Mouse (Mus musculus) heart, embryonic 14.5 days (tissue): ENCODE results near the gene Atp8b4. TPM values are rescaled to one million over a fixed set of nuclear protein-coding genes. Genes with fewer than 3 reads are reported as not detected.

Experiments used
- ATAC-seq: fragments of 200-750 bp; cut with Nextera tagmentation; 2 replicates; pipeline ENCODE4 v1.8.0; 2017; ENCODE audit warnings: low read depth, moderate TSS enrichment; ENCODE audit not compliant: insufficient number of reproducible peaks, insufficient read depth, low FRiP score
- H3K27ac ChIP-seq, 2 experiments: fragments of 200-500 bp in 1 of 2; fragments of 300-500 bp in 1 of 2; sonication (generic) in 1 of 2; replicated peaks in 1 of 2; 2 replicates each; pipeline ENCODE4 v1.5.1; 2012 to 2014; ENCODE audit warnings: low read depth in 2 of 2, low read length in 2 of 2, control low read depth in 1 of 2, mild to moderate bottlenecking in 1 of 2, mixed read lengths in 1 of 2; ENCODE audit not compliant: control insufficient read depth in 1 of 2, insufficient read depth in 1 of 2
- H3K27me3 ChIP-seq: fragments of 300-500 bp; sonication (generic); 2 replicates; pipeline ENCODE4 v1.6.1; 2014; ENCODE audit warnings: mild to moderate bottlenecking, low read length, control low read depth; ENCODE audit not compliant: control insufficient read depth, insufficient read depth
- H3K36me3 ChIP-seq: fragments of 300-500 bp; sonication (generic); 2 replicates; pipeline ENCODE4 v1.6.1; 2014; ENCODE audit warnings: mild to moderate bottlenecking, control low read depth, low read length, mixed read lengths; ENCODE audit not compliant: control insufficient read depth, insufficient read depth
- H3K4me1 ChIP-seq, 2 experiments: fragments of 200-500 bp in 1 of 2; fragments of 300-500 bp in 1 of 2; sonication (generic) in 1 of 2; 2 replicates each; pipeline ENCODE4 v1.6.1; 2012 to 2014; ENCODE audit warnings: low read length in 2 of 2, control low read depth in 1 of 2, mixed read lengths in 1 of 2; ENCODE audit not compliant: control insufficient read depth in 2 of 2, insufficient read depth in 2 of 2
- H3K4me2 ChIP-seq: fragments of 300-500 bp; sonication (generic); 2 replicates; pipeline ENCODE4 v1.6.1; 2014; ENCODE audit warnings: mild to moderate bottlenecking, low read length
- H3K4me3 ChIP-seq, 2 experiments: fragments of 200-500 bp in 1 of 2; fragments of 300-500 bp in 1 of 2; sonication (generic) in 1 of 2; 2 replicates each; pipeline ENCODE4 v1.5.1; 2012 to 2014; ENCODE audit warnings: low read length in 2 of 2, mild to moderate bottlenecking in 2 of 2, control low read depth in 1 of 2, low read depth in 1 of 2, moderate library complexity in 1 of 2; ENCODE audit not compliant: control insufficient read depth in 1 of 2, insufficient read depth in 1 of 2
- H3K9ac ChIP-seq: fragments of 300-500 bp; sonication (generic); 2 replicates; pipeline ENCODE4 v1.6.1; 2014; ENCODE audit warnings: mild to moderate bottlenecking, low read length
- H3K9me3 ChIP-seq: fragments of 300-500 bp; sonication (generic); 2 replicates; pipeline ENCODE4 v1.6.1; 2016; ENCODE audit warnings: low read length, control low read depth; ENCODE audit not compliant: control insufficient read depth
- WGBS: fragments of 180-500 bp; shearing (Covaris S2); extraction: QIAGEN DNeasy Blood & Tissue Kit; methylation state at CpG from one replicate; pipeline ENCODE4 v1.1.7; 2014; 5-methylcytosine and 5-hydroxymethylcytosine counted together
- polyA plus RNA-seq: library from polyadenylated mRNA; unstranded; fragments of >200 nt; fragmentation: Nextera tagmentation; extraction: Ambion mirVana; gene quantifications from 2 replicates; pipeline ENCODE4 v1.2.1, GENCODE M21; 2014

Atp8b4 gene
- polyA plus RNA-seq, 1 experiment from 2014 or later: 0.16 TPM

GRCm38 (mm10) chr2:126495832-126496695 is 4.4 kb downstream of the Atp8b4 start:
- Histone ChIP-seq H3K27ac (no peak overlapping the region), H3K27me3 (no peaks in the 10 kb centered on the region), H3K9ac (no peak overlapping the region), H3K9me3 (no peaks in the 10 kb centered on the region), H3K4me2 (no peak overlapping the region), H3K4me1 (no peaks in the 10 kb centered on the region), H3K36me3 (no peaks in the 10 kb centered on the region), H3K4me3 (no peak overlapping the region)
- ATAC-seq: no peak
- 77% methylated on average over 14 of the region's 14 CpGs for WGBS

- Histone ChIP-seq H3K9ac (no peak overlapping the region), H3K4me2 (no peak overlapping the region), H3K36me3 (no peaks in the 10 kb centered on the region), H3K4me1 (no peaks in the 10 kb centered on the region), H3K9me3 (no peaks in the 10 kb centered on the region), H3K27me3 (no peaks in the 10 kb centered on the region), H3K4me3 (no peak overlapping the region), H3K27ac (no peak overlapping the region)
- ATAC-seq: no peak
- 87% methylated on average over 7 of the region's 7 CpGs for WGBS
These were observed 5.2 kb downstream of the Atp8b4 start for GRCm38 (mm10) chr2:126495230-126495629.

- Histone ChIP-seq H3K4me2 (no peak overlapping the region), H3K4me3 (no peak overlapping the region), H3K27ac (no peak overlapping the region), H3K36me3 (no peaks in the 10 kb centered on the region), H3K9me3 (no peaks in the 10 kb centered on the region), H3K4me1 (no peaks in the 10 kb centered on the region), H3K27me3 (no peaks in the 10 kb centered on the region), H3K9ac (no peak overlapping the region)
- no peak for ATAC-seq
- 71% methylated on average over 8 of the region's 8 CpGs for WGBS
These were observed 7.2 kb downstream of the Atp8b4 start for GRCm38 (mm10) chr2:126493306-126493705.

GRCm38 (mm10) chr2:126492713-126493112 is 7.8 kb downstream of the Atp8b4 start:
- no peak overlapping the region for H3K9ac ChIP-seq
- H3K9me3 ChIP-seq: no peaks in the 10 kb centered on the region
- H3K27ac ChIP-seq: no peak overlapping the region
- H3K36me3 ChIP-seq: no peaks in the 10 kb centered on the region
- H3K27me3 ChIP-seq: no peaks in the 10 kb centered on the region
- no peaks in the 10 kb centered on the region for H3K4me1 ChIP-seq
- no peak overlapping the region for H3K4me2 ChIP-seq
- H3K4me3 ChIP-seq: no peak overlapping the region
- 50% methylated on average over 5 of the region's 5 CpGs for WGBS
- no peak for ATAC-seq

GRCm38 (mm10) chr2:126491446-126491845 is 9.0 kb downstream of the Atp8b4 start:
- Histone ChIP-seq H3K4me2 (no peak overlapping the region), H3K27ac (no peak overlapping the region), H3K9ac (no peak overlapping the region), H3K4me3 (no peak overlapping the region), H3K9me3 (no peaks in the 10 kb centered on the region), H3K27me3 (no peaks in the 10 kb centered on the region), H3K4me1 (no peaks in the 10 kb centered on the region), H3K36me3 (no peaks in the 10 kb centered on the region)
- WGBS: 81% methylated on average over 4 of the region's 4 CpGs
- ATAC-seq: no peak

GRCm38 (mm10) chr2:126490573-126490972 is 9.9 kb downstream of the Atp8b4 start:
- Histone ChIP-seq H3K36me3 (no peaks in the 10 kb centered on the region), H3K4me2 (no peak overlapping the region), H3K27me3 (no peaks in the 10 kb centered on the region), H3K27ac (no peak overlapping the region), H3K9me3 (no peaks in the 10 kb centered on the region), H3K4me1 (no peaks in the 10 kb centered on the region), H3K9ac (no peak overlapping the region), H3K4me3 (no peak overlapping the region)
- no peak for ATAC-seq
- WGBS: 82% methylated on average over 9 of the region's 9 CpGs

- ATAC-seq: no peak
- Histone ChIP-seq H3K9me3 (no peaks in the 10 kb centered on the region), H3K27ac (no peak overlapping the region), H3K9ac (no peak overlapping the region), H3K4me3 (no peak overlapping the region), H3K4me2 (no peak overlapping the region), H3K4me1 (no peaks in the 10 kb centered on the region), H3K27me3 (no peaks in the 10 kb centered on the region), H3K36me3 (no peaks in the 10 kb centered on the region)
- 78% methylated on average over 11 of the region's 11 CpGs for WGBS
These were observed 15.0 kb downstream of the Atp8b4 start for GRCm38 (mm10) chr2:126485262-126486017.
